Mouse (Mus musculus) hindbrain, embryonic 15.5 days (tissue): Measurements from ENCODE around the gene Vmn1r1. TPM values are rescaled to one million over a fixed set of nuclear protein-coding genes. Genes with fewer than 3 reads are reported as not detected.

Experiments
- ATAC-seq: fragments of 200-750 bp; cut with Nextera tagmentation; 2 replicates; pipeline ENCODE4 v1.8.0; 2017; ENCODE audit warnings: low read depth, moderate number of reproducible peaks, moderate TSS enrichment; ENCODE audit not compliant: low FRiP score
- H3K27ac ChIP-seq: fragments of 300-500 bp; sonication (generic); replicated peaks from 2 replicates; pipeline ENCODE4 v1.5.1; 2015; ENCODE audit warnings: mild to moderate bottlenecking, inconsistent platforms
- H3K27me3 ChIP-seq: fragments of 300-500 bp; sonication (generic); 2 replicates; pipeline ENCODE4 v1.6.1; 2015; ENCODE audit warnings: control low read depth, inconsistent platforms
- H3K36me3 ChIP-seq: fragments of 300-500 bp; sonication (generic); 2 replicates; pipeline ENCODE4 v1.6.1; 2015; ENCODE audit warnings: control low read depth, inconsistent platforms
- H3K4me1 ChIP-seq: fragments of 300-500 bp; sonication (generic); replicated peaks from 2 replicates; pipeline ENCODE4 v1.6.1; 2015; ENCODE audit warnings: control low read depth, inconsistent platforms
- H3K4me2 ChIP-seq: fragments of 300-500 bp; sonication (generic); 2 replicates; pipeline ENCODE4 v1.6.1; 2015; ENCODE audit warnings: moderate library complexity, mild to moderate bottlenecking, inconsistent platforms
- H3K4me3 ChIP-seq: fragments of 300-500 bp; sonication (generic); 2 replicates; pipeline ENCODE4 v1.5.1; 2015; ENCODE audit warnings: mild to moderate bottlenecking, inconsistent platforms
- H3K9ac ChIP-seq: fragments of 300-500 bp; sonication (generic); 2 replicates; pipeline ENCODE4 v1.6.1; 2015; ENCODE audit warnings: inconsistent platforms
- H3K9me3 ChIP-seq: fragments of 300-500 bp; sonication (generic); 2 replicates; pipeline ENCODE4 v1.6.1; 2016; ENCODE audit warnings: control low read depth, inconsistent platforms
- WGBS: fragments of 180-500 bp; shearing (Covaris S2); methylation state at CpG from one replicate; pipeline ENCODE4 v1.1.7; 2015; 5-methylcytosine and 5-hydroxymethylcytosine counted together
- polyA plus RNA-seq: library from polyadenylated mRNA; unstranded; fragments of >200 nt; fragmentation: Nextera tagmentation; extraction: Ambion mirVana; gene quantifications from 2 replicates; pipeline ENCODE4 v1.2.1, GENCODE M21; 2015

The Vmn1r1 gene
- polyA plus RNA-seq, 1 experiment from 2014 or later, result not detected

GRCm38 (mm10) chr1:182157734-182158133 lies 6.6 kb downstream of the Vmn1r1 start:
- WGBS, result 50% methylated on average over 4 of the region's 4 CpGs
- H3K4me1 ChIP-seq, result no peaks in the 10 kb centered on the region
- no peak overlapping the region for H3K27ac ChIP-seq
- H3K9me3 ChIP-seq, result no peaks in the 10 kb centered on the region
- no peaks in the 10 kb centered on the region for H3K36me3 ChIP-seq
- no peak overlapping the region for H3K9ac ChIP-seq
- ATAC-seq, result no peak
- H3K27me3 ChIP-seq, result no peaks in the 10 kb centered on the region
- H3K4me3 ChIP-seq, result no peak overlapping the region
- no peak overlapping the region for H3K4me2 ChIP-seq

- no peaks in the 10 kb centered on the region for H3K9me3 ChIP-seq
- H3K36me3 ChIP-seq, result no peaks in the 10 kb centered on the region
- no peak for ATAC-seq
- no peak overlapping the region for H3K4me3 ChIP-seq
- H3K4me1 ChIP-seq, result no peaks in the 10 kb centered on the region
- WGBS, result 88% methylated on average over 2 of the region's 2 CpGs
- no peak overlapping the region for H3K27ac ChIP-seq
- H3K4me2 ChIP-seq, result no peak overlapping the region
- no peak overlapping the region for H3K9ac ChIP-seq
- H3K27me3 ChIP-seq, result no peaks in the 10 kb centered on the region
Measured at GRCm38 (mm10) chr1:182149966-182150365, 14.3 kb downstream of the Vmn1r1 start.

- H3K4me3 ChIP-seq, result no peak overlapping the region
- H3K27me3 ChIP-seq, result no peaks in the 10 kb centered on the region
- H3K9me3 ChIP-seq, result no peaks in the 10 kb centered on the region
- H3K4me2 ChIP-seq, result no peak overlapping the region
- ATAC-seq, result no peak
- no peaks in the 10 kb centered on the region for H3K4me1 ChIP-seq
- WGBS, result 83% methylated on average over 7 of the region's 7 CpGs
- H3K36me3 ChIP-seq, result no peaks in the 10 kb centered on the region
- no peak overlapping the region for H3K9ac ChIP-seq
- H3K27ac ChIP-seq, result no peak overlapping the region
Measured at GRCm38 (mm10) chr1:182148864-182149514, 15.3 kb downstream of the Vmn1r1 start.

- 53% methylated on average over 5 of the region's 5 CpGs for WGBS
- no peaks in the 10 kb centered on the region for H3K9me3 ChIP-seq
Measured at GRCm38 (mm10) chr1:182145546-182145945, 18.7 kb downstream of the Vmn1r1 start.

GRCm38 (mm10) chr1:182143288-182143687 lies 21.0 kb downstream of the Vmn1r1 start:
- Histone ChIP-seq H3K4me1 (0 out of 2 replicates have a peak, but pooled peaks cover 3% of the 10 kb centered on the region), H3K27me3 (no peaks in the 10 kb centered on the region)

More at GRCm38 (mm10) chr1:182145546-182145945, 18.7 kb downstream of the Vmn1r1 start:
- Histone ChIP-seq H3K27ac (no peak overlapping the region), H3K4me1 (no peaks in the 10 kb centered on the region), H3K36me3 (no peaks in the 10 kb centered on the region), H3K4me2 (no peak overlapping the region), H3K27me3 (no peaks in the 10 kb centered on the region), H3K4me3 (no peak overlapping the region), H3K9ac (no peak overlapping the region)
- ATAC-seq, result no peak

GRCm38 (mm10) chr1:182142725-182143124 lies 21.6 kb downstream of the Vmn1r1 start:
- Histone ChIP-seq H3K4me3 (no peak overlapping the region), H3K27ac (no peak overlapping the region), H3K9ac (no peak overlapping the region), H3K9me3 (no peaks in the 10 kb centered on the region), H3K4me1 (0 out of 2 replicates have a peak, but pooled peaks cover 3% of the 10 kb centered on the region), H3K4me2 (no peak overlapping the region), H3K36me3 (no peaks in the 10 kb centered on the region), H3K27me3 (no peaks in the 10 kb centered on the region)
- 96% methylated on average over 13 of the region's 13 CpGs for WGBS
- ATAC-seq, result no peak

More at GRCm38 (mm10) chr1:182143288-182143687, 21.0 kb downstream of the Vmn1r1 start:
- ATAC-seq, result no peak
- H3K27ac ChIP-seq, result no peak overlapping the region
- no peaks in the 10 kb centered on the region for H3K9me3 ChIP-seq
- 80% methylated on average over 8 of the region's 8 CpGs for WGBS
- H3K9ac ChIP-seq, result no peak overlapping the region
- H3K4me2 ChIP-seq, result no peak overlapping the region
- H3K4me3 ChIP-seq, result no peak overlapping the region
- H3K36me3 ChIP-seq, result no peaks in the 10 kb centered on the region

- H3K36me3 ChIP-seq, result no peaks in the 10 kb centered on the region
- H3K9me3 ChIP-seq, result no peaks in the 10 kb centered on the region
- no peak overlapping the region for H3K27ac ChIP-seq
- 5% methylated on average over 6 of the region's 6 CpGs for WGBS
- no peaks in the 10 kb centered on the region for H3K27me3 ChIP-seq
- no peak overlapping the region for H3K9ac ChIP-seq
- H3K4me3 ChIP-seq, result no peak overlapping the region
- 0 out of 2 replicates have a peak, but pooled peaks cover 3% of the 10 kb centered on the region for H3K4me1 ChIP-seq
- ATAC-seq, result 0 out of 2 replicates have a peak, but pooled peaks have one; percentile 53
- H3K4me2 ChIP-seq, result peak overlapping the region; percentile 31
Measured at GRCm38 (mm10) chr1:182140370-182140769, 23.9 kb downstream of the Vmn1r1 start.

GRCm38 (mm10) chr1:182139937-182140336 lies 24.3 kb downstream of the Vmn1r1 start:
- H3K4me2 ChIP-seq, result peak overlapping the region; percentile 31
- H3K4me1 ChIP-seq, result 0 out of 2 replicates have a peak, but pooled peaks cover 3% of the 10 kb centered on the region

GRCm38 (mm10) chr1:182138172-182138571 lies 26.1 kb downstream of the Vmn1r1 start:
- WGBS, result 66% methylated on average over 8 of the region's 8 CpGs
- no peaks in the 10 kb centered on the region for H3K27me3 ChIP-seq
- H3K9me3 ChIP-seq, result no peaks in the 10 kb centered on the region
- H3K27ac ChIP-seq, result no peak overlapping the region
- no peak overlapping the region for H3K4me2 ChIP-seq
- H3K9ac ChIP-seq, result no peak overlapping the region
- H3K4me1 ChIP-seq, result 0 out of 2 replicates have a peak, but pooled peaks cover 3% of the 10 kb centered on the region
- ATAC-seq, result no peak
- H3K36me3 ChIP-seq, result no peaks in the 10 kb centered on the region
- no peak overlapping the region for H3K4me3 ChIP-seq

More at GRCm38 (mm10) chr1:182139937-182140336, 24.3 kb downstream of the Vmn1r1 start:
- H3K9me3 ChIP-seq, result no peaks in the 10 kb centered on the region
- H3K4me3 ChIP-seq, result no peak overlapping the region
- 0 out of 2 replicates have a peak, but pooled peaks have one; percentile 7 for ATAC-seq
- H3K36me3 ChIP-seq, result no peaks in the 10 kb centered on the region
- no peak overlapping the region for H3K9ac ChIP-seq
- WGBS, result 36% methylated on average over 9 of the region's 9 CpGs
- H3K27ac ChIP-seq, result no peak overlapping the region
- no peaks in the 10 kb centered on the region for H3K27me3 ChIP-seq

- 0 out of 2 replicates have a peak, but pooled peaks cover 3% of the 10 kb centered on the region for H3K4me1 ChIP-seq
- H3K9me3 ChIP-seq, result no peaks in the 10 kb centered on the region
- 60% methylated on average over 28 of the region's 28 CpGs for WGBS
- H3K27ac ChIP-seq, result no peak overlapping the region
- ATAC-seq, result no peak
- H3K9ac ChIP-seq, result no peak overlapping the region
- H3K4me3 ChIP-seq, result no peak overlapping the region
- no peak overlapping the region for H3K4me2 ChIP-seq
- H3K36me3 ChIP-seq, result peaks cover 3% of the 10 kb centered on the region; the same call in 1 of the 2 replicates
- no peaks in the 10 kb centered on the region for H3K27me3 ChIP-seq
Measured at GRCm38 (mm10) chr1:182137204-182138125, 26.8 kb downstream of the Vmn1r1 start.

- peaks cover 7% of the 10 kb centered on the region for H3K36me3 ChIP-seq
- 59% methylated on average over 2 of the region's 2 CpGs for WGBS
- H3K4me2 ChIP-seq, result no peak overlapping the region
- no peak overlapping the region for H3K4me3 ChIP-seq
- no peaks in the 10 kb centered on the region for H3K27me3 ChIP-seq
- no peak overlapping the region for H3K9ac ChIP-seq
- no peaks in the 10 kb centered on the region for H3K9me3 ChIP-seq
- H3K4me1 ChIP-seq, result peaks cover 20% of the 10 kb centered on the region
- no peak overlapping the region for H3K27ac ChIP-seq
- ATAC-seq, result no peak
Measured at GRCm38 (mm10) chr1:182130830-182131229, 33.5 kb downstream of the Vmn1r1 start.

GRCm38 (mm10) chr1:182124924-182125368 lies 39.3 kb downstream of the Vmn1r1 start:
- Histone ChIP-seq H3K4me3 (peak overlapping the region; percentile 94), H3K4me2 (peak overlapping the region; percentile 59), H3K9ac (peak overlapping the region; percentile 80), H3K9me3 (no peaks in the 10 kb centered on the region), H3K4me1 (peaks cover 29% of the 10 kb centered on the region), H3K27ac (peak overlapping the region; percentile 83), H3K27me3 (0 out of 2 replicates have a peak, but pooled peaks cover 3% of the 10 kb centered on the region), H3K36me3 (no peaks in the 10 kb centered on the region; the same call in 1 of the 2 replicates)
- under 1% methylated on average over 33 of the region's 33 CpGs for WGBS
- peak; percentile 91 for ATAC-seq
